Mouse (Mus musculus): ENCODE results near the gene Lrriq1. TPM values are rescaled to one million over a fixed set of nuclear protein-coding genes. Genes with fewer than 3 reads are reported as not detected.

Gene Lrriq1
- not detected in 2 replicates for polyA plus RNA-seq (2012; rRNA removed)

GRCm38 (mm10) chr10:103235707-103236459 lies at the start of gene Lrriq1:
Gene Lrriq1, minus strand, starts transcription at chr10:103236322.

GRCm38 (mm10) chr10:103029730-103030490 lies 206.2 kb downstream of the Lrriq1 start, which contains the start of gene Alx1:
Gene Alx1, minus strand, starts transcription at chr10:103030215.

Other genes with a start within 250 kb of the Lrriq1 start
- not detected in 2 replicates for gene Alx1, start 206.1 kb downstream of the Lrriq1 start, polyA plus RNA-seq (2012; rRNA removed)
- gene Slc6a15, start 131.5 kb upstream of the Lrriq1 start, polyA plus RNA-seq (2012; rRNA removed): 0.12 and 0.17 TPM in 2 replicates